Mouse (Mus musculus): ENCODE data around the gene Pkd2. TPM values are rescaled to one million over a fixed set of nuclear protein-coding genes. Genes with fewer than 3 reads are reported as not detected.
"Not testable (repeated sequence)": the region's sequence is repeated elsewhere in the genome, so short reads cannot be mapped to it uniquely, and the experiment has no call there.

Gene Pkd2
- polyA plus RNA-seq, 1 experiment from 2014 or later: 18.4 TPM

DNA sequence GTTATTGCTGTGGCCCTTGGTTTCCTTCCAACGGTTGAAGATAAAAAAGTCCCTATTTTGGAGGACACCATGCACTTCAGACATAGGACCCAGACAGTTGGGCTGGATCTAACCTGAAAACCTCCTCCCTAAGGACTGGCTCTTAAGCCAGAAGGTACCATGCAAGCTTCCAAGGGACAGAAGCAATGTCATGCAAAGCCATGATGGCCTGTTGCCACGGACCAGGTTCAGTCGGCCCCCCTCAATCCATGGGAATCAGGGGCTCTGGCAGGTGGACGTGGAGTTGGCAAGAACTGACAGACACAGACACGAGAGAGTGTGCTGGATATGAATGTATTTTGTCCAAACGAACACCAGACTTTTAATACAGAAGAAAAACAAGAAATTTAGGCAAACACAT is 16.9 kb upstream of the Pkd2 start:
- no peak for ATAC-seq (ENCODE audit: insufficient number of reproducible peaks, low FRiP score, low TSS enrichment, low read depth)
- 59% methylated on average over 6 of the region's 6 CpGs for WGBS

DNA sequence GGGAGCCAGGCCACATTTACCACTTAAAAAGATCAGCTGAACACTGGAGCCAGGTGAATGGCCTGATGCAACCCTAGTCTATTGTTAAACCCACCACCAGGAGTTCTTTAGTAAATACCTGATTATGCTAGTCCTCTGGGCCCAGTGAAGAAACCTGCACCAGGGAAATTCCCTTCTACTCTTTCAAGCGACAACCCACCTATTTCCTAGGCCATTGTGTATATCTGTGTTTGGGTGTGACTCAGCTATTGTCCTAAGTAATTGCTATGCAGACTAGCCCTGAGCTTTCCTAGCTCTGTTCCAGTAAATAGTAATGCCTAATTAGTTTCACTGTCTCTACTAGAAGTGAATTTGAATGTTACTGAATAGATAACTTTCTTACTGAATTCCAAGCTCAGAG is 16.4 kb upstream of the Pkd2 start:
- no peak overlapping the region for H3K4me3 ChIP-seq (replicated peaks)
- no peaks in the 10 kb centered on the region for H3K36me3 ChIP-seq
- H3K4me1 ChIP-seq: 0 out of 2 replicates have a peak, but pooled peaks cover 2% of the 10 kb centered on the region
- peaks cover 6% of the 10 kb centered on the region; the same call in 1 of the 2 replicates for H3K27me3 ChIP-seq
- H3K27ac ChIP-seq (replicated peaks): no peak overlapping the region
- no peak overlapping the region for H3K9ac ChIP-seq
- 56% methylated on average over 1 of the region's 1 CpGs for WGBS
- ATAC-seq (ENCODE audit: insufficient number of reproducible peaks, low FRiP score, low TSS enrichment, low read depth): no peak
- H3K9me3 ChIP-seq (replicated peaks): no peaks in the 10 kb centered on the region
- H3K4me2 ChIP-seq (replicated peaks): no peak overlapping the region

More for the DNA sequence above, 16.9 kb upstream of the Pkd2 start:
- Histone ChIP-seq H3K36me3 (no peaks in the 10 kb centered on the region), H3K4me3 (replicated peaks) (no peak overlapping the region), H3K4me2 (replicated peaks) (no peak overlapping the region), H3K9me3 (replicated peaks) (no peaks in the 10 kb centered on the region), H3K27me3 (0 out of 2 replicates have a peak, but pooled peaks cover 2% of the 10 kb centered on the region), H3K9ac (no peak overlapping the region), H3K27ac (replicated peaks) (no peak overlapping the region), H3K4me1 (0 out of 2 replicates have a peak, but pooled peaks cover 2% of the 10 kb centered on the region)

DNA sequence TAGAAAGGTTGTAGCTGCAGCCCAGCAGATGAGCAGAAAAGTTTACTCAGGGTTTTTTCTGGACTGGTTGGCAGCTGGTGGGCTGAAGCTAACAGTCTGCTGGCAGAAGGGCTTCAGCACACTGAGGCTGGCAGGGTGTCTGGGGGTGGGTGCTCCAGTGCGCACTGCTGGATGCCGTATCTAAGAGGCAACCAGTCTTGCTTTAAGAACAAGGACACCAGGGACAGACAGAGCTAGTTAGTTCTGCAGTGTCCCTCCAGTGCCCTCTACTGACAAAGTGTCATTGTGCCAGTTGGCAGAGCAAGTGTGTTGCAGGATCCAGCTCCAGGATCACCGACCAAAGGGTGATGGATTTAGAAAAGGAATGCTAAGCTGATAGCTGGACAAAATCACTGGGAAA is 13.1 kb upstream of the Pkd2 start:
- H3K27ac ChIP-seq (replicated peaks): no peak overlapping the region
- no peak for ATAC-seq (ENCODE audit: insufficient number of reproducible peaks, low FRiP score, low TSS enrichment, low read depth)
- 7% methylated on average over 3 of the region's 3 CpGs for WGBS

DNA sequence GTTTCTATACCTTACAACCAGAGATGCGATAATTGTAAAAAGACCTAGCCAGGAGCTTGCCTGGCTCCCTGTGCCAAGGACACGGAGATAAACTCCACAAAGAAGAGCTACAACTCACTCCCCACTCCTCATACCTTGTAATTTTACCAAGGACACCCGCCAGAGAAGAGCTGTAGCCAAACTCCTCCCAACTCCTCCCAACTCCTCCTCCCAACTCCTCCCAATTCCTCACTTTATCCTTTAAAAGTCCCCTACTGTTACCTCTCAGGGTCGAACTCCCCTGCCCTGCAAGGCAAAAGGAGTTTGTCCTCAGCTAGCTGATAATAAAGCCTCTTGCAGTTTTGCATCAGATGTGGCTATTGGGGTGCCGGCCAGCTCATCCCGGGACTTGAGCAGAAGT is 10.9 kb upstream of the Pkd2 start:
- not testable (repeated sequence) for H3K4me2 ChIP-seq (replicated peaks); H3K4me3 ChIP-seq (replicated peaks); H3K27me3 ChIP-seq; ATAC-seq (ENCODE audit: insufficient number of reproducible peaks, low FRiP score, low TSS enrichment, low read depth); H3K9me3 ChIP-seq (replicated peaks); H3K9ac ChIP-seq; H3K27ac ChIP-seq (replicated peaks); H3K4me1 ChIP-seq; H3K36me3 ChIP-seq
- WGBS: 20% methylated on average over 6 of the region's 6 CpGs

More for the DNA sequence above, 13.1 kb upstream of the Pkd2 start:
- Histone ChIP-seq H3K4me1 (peaks cover 6% of the 10 kb centered on the region; the same call in 1 of the 2 replicates), H3K27me3 (peaks cover 6% of the 10 kb centered on the region; the same call in 1 of the 2 replicates), H3K4me3 (replicated peaks) (no peak overlapping the region), H3K36me3 (no peaks in the 10 kb centered on the region), H3K9ac (no peak overlapping the region), H3K4me2 (replicated peaks) (no peak overlapping the region), H3K9me3 (replicated peaks) (no peaks in the 10 kb centered on the region)

DNA sequence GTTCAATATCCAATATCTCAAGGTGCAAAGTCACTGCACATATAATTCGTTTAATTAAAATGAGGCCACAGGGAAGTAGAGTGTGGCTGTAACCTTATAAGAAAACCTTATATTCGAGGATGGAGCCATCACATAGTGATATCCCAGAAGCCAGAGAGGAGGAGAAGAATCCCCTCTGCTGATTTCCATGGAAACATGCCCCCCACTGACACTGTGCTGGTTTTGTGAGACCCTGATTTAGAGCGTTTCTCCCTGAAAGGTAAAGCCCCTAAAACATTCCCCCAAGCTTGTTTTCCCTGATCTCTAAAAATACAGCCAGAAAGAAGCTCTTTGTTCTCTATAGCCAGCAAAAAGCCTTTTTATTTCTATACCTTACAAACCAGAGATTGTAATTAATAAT is 9.8 kb upstream of the Pkd2 start:
- 36% methylated on average over 3 of the region's 3 CpGs for WGBS
- ATAC-seq (ENCODE audit: insufficient number of reproducible peaks, low FRiP score, low TSS enrichment, low read depth): no peak

DNA sequence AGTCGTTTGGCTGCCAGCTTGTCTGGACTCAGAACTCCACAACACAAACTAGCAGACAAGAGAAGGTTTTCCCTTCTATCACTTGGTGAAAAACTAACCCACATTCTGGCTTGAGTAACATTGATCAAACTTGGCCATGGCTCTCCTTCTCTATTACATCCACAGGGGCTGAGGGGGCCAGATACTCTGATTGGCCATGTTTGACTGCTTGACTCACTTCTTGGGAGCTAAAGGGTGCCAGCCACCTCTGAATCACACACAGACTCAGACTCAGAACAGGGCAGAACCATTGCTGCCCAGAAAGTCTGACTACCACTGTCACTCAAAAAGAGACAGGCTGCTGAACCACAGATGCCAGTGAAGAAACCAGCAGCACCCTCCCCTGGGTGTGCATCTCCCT is 6.2 kb upstream of the Pkd2 start:
- no peak for ATAC-seq (ENCODE audit: insufficient number of reproducible peaks, low FRiP score, low TSS enrichment, low read depth)
- Histone ChIP-seq H3K27ac (replicated peaks) (no peak overlapping the region), H3K27me3 (no peaks in the 10 kb centered on the region), H3K4me1 (peaks cover 4% of the 10 kb centered on the region; the same call in 1 of the 2 replicates), H3K36me3 (no peaks in the 10 kb centered on the region), H3K9ac (no peak overlapping the region), H3K9me3 (replicated peaks) (no peaks in the 10 kb centered on the region), H3K4me2 (replicated peaks) (no peak overlapping the region), H3K4me3 (replicated peaks) (no peak overlapping the region)
- WGBS: 52% methylated on average over 1 of the region's 1 CpGs

More for the DNA sequence above, 9.8 kb upstream of the Pkd2 start:
- H3K9me3 ChIP-seq (replicated peaks): no peaks in the 10 kb centered on the region
- H3K9ac ChIP-seq: no peak overlapping the region
- no peak overlapping the region for H3K27ac ChIP-seq (replicated peaks)
- H3K4me2 ChIP-seq (replicated peaks): no peak overlapping the region
- peaks cover 6% of the 10 kb centered on the region; the same call in 1 of the 2 replicates for H3K4me1 ChIP-seq
- no peaks in the 10 kb centered on the region for H3K36me3 ChIP-seq
- H3K4me3 ChIP-seq (replicated peaks): no peak overlapping the region
- peaks cover 6% of the 10 kb centered on the region; the same call in 1 of the 2 replicates for H3K27me3 ChIP-seq

DNA sequence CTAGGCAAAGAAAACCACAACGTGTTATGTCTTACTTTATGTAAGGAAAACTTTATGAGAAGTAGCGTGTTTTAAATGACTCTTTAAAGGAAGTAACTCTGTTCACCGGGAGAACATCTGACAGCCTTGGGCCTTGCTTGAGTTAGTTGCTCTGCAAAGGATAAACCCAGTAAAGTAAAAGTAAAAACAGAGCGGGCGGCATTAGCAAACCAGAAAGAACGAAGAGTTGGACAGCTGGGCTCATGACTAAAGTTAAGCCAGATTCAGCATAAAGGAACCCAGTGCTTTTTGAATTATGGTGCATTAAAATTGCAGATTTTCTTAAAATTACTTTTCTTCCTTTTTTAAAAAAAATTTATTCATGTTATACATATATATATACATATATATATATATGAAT is 4.7 kb upstream of the Pkd2 start:
- 61% methylated on average over 6 of the region's 6 CpGs for WGBS
- H3K4me3 ChIP-seq (replicated peaks): no peak overlapping the region
- H3K9me3 ChIP-seq (replicated peaks): no peaks in the 10 kb centered on the region
- peaks cover 13% of the 10 kb centered on the region for H3K4me1 ChIP-seq
- H3K4me2 ChIP-seq (replicated peaks): no peak overlapping the region
- no peak overlapping the region for H3K27ac ChIP-seq (replicated peaks)
- no peak for ATAC-seq (ENCODE audit: insufficient number of reproducible peaks, low FRiP score, low TSS enrichment, low read depth)
- no peaks in the 10 kb centered on the region for H3K27me3 ChIP-seq
- H3K36me3 ChIP-seq: no peaks in the 10 kb centered on the region
- no peak overlapping the region for H3K9ac ChIP-seq

DNA sequence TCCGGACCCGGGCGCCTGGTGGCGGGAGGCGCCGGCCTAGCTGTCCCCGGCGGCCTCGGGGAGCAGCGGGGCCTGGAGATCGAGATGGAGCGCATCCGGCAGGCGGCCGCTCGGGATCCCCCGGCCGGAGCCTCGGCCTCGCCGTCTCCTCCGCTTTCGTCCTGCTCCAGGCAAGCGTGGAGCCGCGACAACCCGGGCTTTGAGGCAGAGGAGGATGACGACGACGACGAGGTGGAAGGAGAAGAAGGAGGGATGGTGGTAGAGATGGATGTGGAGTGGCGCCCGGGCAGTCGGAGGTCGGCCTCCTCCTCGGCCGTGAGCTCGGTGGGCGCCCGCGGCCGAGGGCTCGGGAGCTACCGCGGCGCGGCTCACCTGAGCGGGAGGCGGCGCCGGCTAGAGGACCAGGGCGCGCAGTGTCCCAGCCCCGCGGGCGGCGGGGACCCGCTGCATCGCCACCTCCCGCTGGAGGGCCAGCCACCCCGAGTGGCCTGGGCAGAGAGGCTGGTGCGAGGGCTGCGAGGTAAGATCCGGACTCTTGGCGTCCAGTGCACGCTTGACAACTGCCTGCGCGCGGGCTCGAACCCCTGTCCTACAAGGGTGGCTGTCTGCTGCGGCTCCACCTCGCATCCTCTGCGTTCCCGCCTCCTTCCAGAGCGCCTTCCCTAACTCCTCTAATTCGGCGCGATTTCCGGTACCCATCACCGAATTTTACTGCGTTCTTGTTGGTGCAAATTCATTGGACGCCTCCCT is 631 bp downstream of the Pkd2 start:
- H3K4me2 ChIP-seq (replicated peaks): peak overlapping the region; percentile 69
- peak overlapping the region; percentile 92 for H3K27ac ChIP-seq (replicated peaks)
- peak overlapping the region; percentile 76 for H3K4me3 ChIP-seq (replicated peaks)
- H3K9me3 ChIP-seq (replicated peaks): no peaks in the 10 kb centered on the region
- H3K9ac ChIP-seq: peak overlapping the region; percentile 86
- H3K36me3 ChIP-seq: 0 out of 2 replicates have a peak, but pooled peaks cover 2% of the 10 kb centered on the region
- H3K27me3 ChIP-seq: no peaks in the 10 kb centered on the region
- WGBS: under 1% methylated on average over 62 of the region's 82 CpGs
- peaks cover 12% of the 10 kb centered on the region; the same call in 1 of the 2 replicates for H3K4me1 ChIP-seq
- ATAC-seq (ENCODE audit: insufficient number of reproducible peaks, low FRiP score, low TSS enrichment, low read depth): peak; percentile 65

DNA sequence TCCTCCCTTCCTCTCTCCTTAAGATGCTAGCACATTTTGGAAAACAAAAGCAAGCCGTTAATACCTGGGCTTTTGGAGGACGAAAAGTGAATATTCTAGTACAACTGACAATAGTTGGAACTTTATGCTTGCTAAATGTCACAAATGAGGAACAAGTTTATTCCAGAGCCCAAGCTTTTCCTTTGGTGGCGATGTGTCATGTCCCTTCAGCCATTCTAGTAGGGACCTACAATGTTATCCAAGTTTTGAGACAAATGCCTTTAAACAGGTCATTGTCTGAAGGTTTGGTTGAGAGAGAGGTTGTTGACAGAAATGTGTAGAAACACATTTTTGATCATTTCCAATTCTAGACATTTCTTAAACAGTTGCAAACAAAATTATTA is 1.2 kb downstream of the Pkd2 start:
- 12% methylated on average over 3 of the region's 3 CpGs for WGBS
- Histone ChIP-seq H3K4me2 (replicated peaks) (peak overlapping the region; percentile 69), H3K27me3 (no peaks in the 10 kb centered on the region), H3K4me1 (peaks cover 12% of the 10 kb centered on the region; the same call in 1 of the 2 replicates), H3K36me3 (peaks cover 5% of the 10 kb centered on the region; the same call in 1 of the 2 replicates), H3K9ac (no peak overlapping the region; the same call in 1 of the 2 replicates), H3K4me3 (replicated peaks) (peak overlapping the region; percentile 76), H3K27ac (replicated peaks) (peak overlapping the region; percentile 92), H3K9me3 (replicated peaks) (no peaks in the 10 kb centered on the region)
- no peak for ATAC-seq (ENCODE audit: insufficient number of reproducible peaks, low FRiP score, low TSS enrichment, low read depth)

DNA sequence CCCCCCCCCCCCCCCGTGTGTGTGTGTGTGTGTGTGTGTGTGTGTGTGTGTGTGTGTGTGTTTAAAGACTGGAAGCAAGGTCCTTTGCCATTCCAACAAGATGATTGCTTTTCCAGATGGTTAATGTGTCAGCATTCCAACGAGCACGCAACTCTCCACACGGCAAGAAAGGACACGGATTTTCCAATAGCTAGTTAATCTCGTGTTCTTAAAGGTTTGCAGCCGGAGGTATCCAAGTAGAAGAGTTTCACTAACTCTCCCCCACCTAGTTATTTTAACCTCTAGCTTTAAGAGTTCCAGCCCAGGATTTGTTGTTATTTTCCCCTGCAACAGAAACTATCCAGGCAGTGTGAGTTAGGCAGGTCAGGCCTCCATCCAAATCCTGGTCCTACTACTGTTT is 1.6 kb downstream of the Pkd2 start:
- 35% methylated on average over 6 of the region's 7 CpGs for WGBS
- Histone ChIP-seq H3K4me3 (replicated peaks) (peak overlapping the region; percentile 76), H3K27me3 (no peaks in the 10 kb centered on the region), H3K9ac (no peak overlapping the region), H3K36me3 (peaks cover 7% of the 10 kb centered on the region; the same call in 1 of the 2 replicates), H3K4me1 (peaks cover 13% of the 10 kb centered on the region; the same call in 1 of the 2 replicates), H3K27ac (replicated peaks) (no peak overlapping the region), H3K9me3 (replicated peaks) (no peaks in the 10 kb centered on the region), H3K4me2 (replicated peaks) (peak overlapping the region; percentile 69)
- no peak for ATAC-seq (ENCODE audit: insufficient number of reproducible peaks, low FRiP score, low TSS enrichment, low read depth)

DNA sequence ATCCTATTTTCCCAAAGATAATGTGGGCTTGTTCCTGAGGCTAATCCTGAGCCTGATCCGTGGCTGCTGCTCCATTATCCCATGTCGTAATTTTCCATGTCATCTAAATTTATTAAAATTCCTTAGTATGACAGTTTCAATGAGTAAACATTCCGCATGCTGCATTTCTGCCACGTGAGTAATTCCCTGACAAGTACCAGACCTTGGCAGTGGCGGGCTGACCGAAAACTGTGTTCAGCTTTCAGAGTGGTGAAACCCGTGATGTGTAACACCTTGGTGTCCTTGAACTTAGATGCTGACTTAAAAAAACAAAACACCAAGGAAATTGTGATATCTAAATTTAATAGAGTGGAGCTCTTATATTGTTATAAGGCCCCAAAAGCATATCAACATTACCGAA is 6.0 kb downstream of the Pkd2 start:
- 62% methylated on average over 8 of the region's 8 CpGs for WGBS
- H3K4me1 ChIP-seq: peaks cover 6% of the 10 kb centered on the region; the same call in 1 of the 2 replicates
- no peak for ATAC-seq (ENCODE audit: insufficient number of reproducible peaks, low FRiP score, low TSS enrichment, low read depth)
- H3K36me3 ChIP-seq: peaks cover 36% of the 10 kb centered on the region
- no peaks in the 10 kb centered on the region for H3K9me3 ChIP-seq (replicated peaks)
- peak overlapping the region; percentile 31; the same call in 1 of the 2 replicates for H3K27ac ChIP-seq (replicated peaks)
- no peaks in the 10 kb centered on the region for H3K27me3 ChIP-seq
- H3K9ac ChIP-seq: no peak overlapping the region
- no peak overlapping the region for H3K4me3 ChIP-seq (replicated peaks)
- no peak overlapping the region for H3K4me2 ChIP-seq (replicated peaks)
